Mouse (Mus musculus) embryonic facial prominence, embryonic 14.5 days (tissue): Measurements from ENCODE around the gene Eif2s1. TPM values are rescaled to one million over a fixed set of nuclear protein-coding genes. Genes with fewer than 3 reads are reported as not detected.

Experiments used
- polyA plus RNA-seq: library from polyadenylated mRNA; unstranded; fragments of >200 nt; fragmentation: Nextera tagmentation; extraction: Ambion mirVana; gene quantifications from 2 replicates; pipeline ENCODE4 v1.2.1, GENCODE M21; 2014

The Eif2s1 gene
- polyA plus RNA-seq, 1 experiment from 2014 or later, result 184 TPM

Other genes starting within 250 kb of the Eif2s1 start
- not detected in 2 replicates for gene Fam71d, start 170.3 kb upstream of the Eif2s1 start, polyA plus RNA-seq
- gene Mpp5, start 112.9 kb upstream of the Eif2s1 start, polyA plus RNA-seq, result 12.4 and 14.4 TPM in 2 replicates
- 62.2 and 69.5 TPM in 2 replicates for gene Atp6v1d, start 181 bp upstream of the Eif2s1 start, polyA plus RNA-seq
- gene Plek2, start 45.1 kb downstream of the Eif2s1 start, polyA plus RNA-seq, result 5.9 and 6.6 TPM in 2 replicates
- 8.1 and 9.5 TPM in 2 replicates for gene Tmem229b, start 145.8 kb downstream of the Eif2s1 start, polyA plus RNA-seq
- 2.5 and 3.5 TPM in 2 replicates for gene Plekhh1, start 167.3 kb downstream of the Eif2s1 start, polyA plus RNA-seq
- gene Pigh, start 227.8 kb downstream of the Eif2s1 start, polyA plus RNA-seq, result 20.1 and 24.5 TPM in 2 replicates